30 mouse cellular contexts compared by ENCODE assay signal in the genomic region with DNA sequence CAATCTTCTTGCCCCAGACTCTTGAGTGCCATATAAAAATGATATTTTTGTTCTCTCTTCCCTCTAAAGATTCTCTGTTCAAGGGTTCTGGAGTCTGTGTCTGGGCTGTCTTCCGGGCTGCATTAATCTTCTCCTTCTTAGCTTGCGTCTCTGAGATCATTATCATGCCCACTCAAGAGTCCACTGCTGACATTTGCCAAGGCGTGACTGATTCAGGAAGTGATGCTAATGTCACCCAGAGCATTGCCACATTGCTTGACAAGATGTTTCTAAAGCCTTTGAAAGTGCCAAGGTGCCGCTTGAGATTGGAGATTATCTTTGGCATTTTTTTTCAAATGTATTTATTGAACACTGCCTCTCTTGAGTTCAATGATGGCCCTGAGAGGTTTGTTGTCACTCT. TPM values are rescaled to one million over a fixed set of nuclear protein-coding genes. Genes with fewer than 3 reads are reported as not detected.
DNase-seq lines count a peak whose midpoint lies in the region; ATAC-seq and TF ChIP-seq lines count a peak whose summit lies in the region.
"Had no signal": no experiment of that assay in that cellular context is flagged by ENCODE, and none has a peak within 500 bp of the region (broad histone marks: within the 10 kb centered on the region; RNA-seq: fewer than 3 reads in every experiment).

No protein-coding gene starts in this region.

- no peak overlapping the region for H3K27ac ChIP-seq in testis, adult 2 months (ENCODE audit: control insufficient read depth, insufficient read depth, low read depth, low read length)
- H3K27ac ChIP-seq: embryonic facial prominence, embryonic 12.5 days; embryonic facial prominence, embryonic 15.5 days; gastrocnemius, adult 2 months; heart, embryonic 15.5 days; hindbrain, embryonic 10.5 days; hindbrain, embryonic 14.5 days; hindbrain, postnatal 0 days; intestine, embryonic 15.5 days had no signal

- no peaks in the 10 kb centered on the region for H3K27me3 ChIP-seq in testis, adult 2 months (ENCODE audit: control insufficient read depth, insufficient read depth, low read length)
- H3K27me3 ChIP-seq: embryonic facial prominence, embryonic 12.5 days; embryonic facial prominence, embryonic 15.5 days; heart, embryonic 12.5 days; heart, embryonic 15.5 days; intestine, embryonic 15.5 days had no signal

- H3K4me3 ChIP-seq in testis, adult 2 months (ENCODE audit: control insufficient read depth, low read depth, low read length): peak overlapping the region; percentile 16; the same call in 1 of the 2 replicates
- H3K4me3 ChIP-seq: embryonic facial prominence, embryonic 12.5 days; embryonic facial prominence, embryonic 15.5 days; gastrocnemius, adult 2 months; heart, embryonic 12.5 days; heart, embryonic 15.5 days; hindbrain, embryonic 10.5 days; intestine, embryonic 15.5 days had no signal

- no peak for DNase-seq in testis, postnatal 14 days (ENCODE audit: low spot score)
- no peak for DNase-seq in right cerebral cortex, postnatal 4 days
- DNase-seq in cerebellum, postnatal 14 days: no peak
- no peak for DNase-seq in cerebellum, adult 11 months
- no peak for DNase-seq in cerebellum, postnatal 25 days
- DNase-seq: adrenal gland, postnatal 10 days; adrenal gland, postnatal 36 days; B cell, adult 2 months; cerebellum, adult 2 months; cerebellum, adult 9-11 months; forebrain, postnatal 0 days; gastrocnemius, adult 2 months; gastrocnemius, postnatal 14 days; heart, adult 18-20 months; heart, postnatal 10 days; heart, postnatal 36 days had no signal

- TF ChIP-seq CTCF in testis, adult 2 months (IDR thresholded peaks at IDR 0.05; ENCODE audit: control insufficient read depth, insufficient read depth, insufficient replicate concordance, low read depth, low read length): no peak

- peak; percentile 98 for ATAC-seq in granulocyte monocyte progenitor cell, adult 5-6 weeks (replicated peaks; ENCODE audit: poor library complexity, severe bottlenecking)
- ATAC-seq in megakaryocyte, adult 5-6 weeks (ENCODE audit: poor library complexity, severe bottlenecking): peak; percentile 80
- ATAC-seq: activated CD4-positive, CD25-positive, alpha-beta regulatory T cell, adult 4 months; forebrain, embryonic 14.5 days; forebrain, postnatal 0 days; hindbrain, postnatal 0 days; intestine, embryonic 15.5 days had no signal

- H3K36me3 ChIP-seq in testis, adult 2 months (ENCODE audit: control insufficient read depth, insufficient read depth, low read length): no peaks in the 10 kb centered on the region
- H3K36me3 ChIP-seq: embryonic facial prominence, embryonic 12.5 days; embryonic facial prominence, embryonic 15.5 days; heart, embryonic 12.5 days; heart, embryonic 15.5 days; hindbrain, embryonic 10.5 days; intestine, embryonic 15.5 days had no signal

- no peaks in the 10 kb centered on the region for H3K4me1 ChIP-seq in testis, adult 2 months (ENCODE audit: control insufficient read depth, insufficient read depth, low read length)
- H3K4me1 ChIP-seq: embryonic facial prominence, embryonic 12.5 days; embryonic facial prominence, embryonic 15.5 days; heart, embryonic 15.5 days; hindbrain, embryonic 10.5 days; intestine, embryonic 15.5 days had no signal

- no peak for TF ChIP-seq POLR2A in testis, adult 2 months (IDR thresholded peaks at IDR 0.05; ENCODE audit: control insufficient read depth, low read depth, low read length)

RNA-seq across cellular contexts. Expression of a gene that starts 29.8 kb away (rescaled TPM):
- polyA plus RNA-seq in testis, adult 2 months (2012; rRNA removed): 0.06 and 0.12 TPM in 2 replicates
- total RNA-seq in granulocyte monocyte progenitor cell, adult 5-6 weeks (2014; fragmentation: Nextera tagmentation): 0.34 and 4.6 TPM in 2 replicates
- total RNA-seq in granulocyte monocyte progenitor cell, adult 5-6 weeks (2017): 0.47 and 1.3 TPM in 2 replicates
- not detected in 2 replicates for total RNA-seq in megakaryocyte, adult 5-6 weeks (2015)
- 0.33 TPM in 1 of 2 replicates, not detected in the other for total RNA-seq in megakaryocyte, adult 5-6 weeks (2017)
- total RNA-seq: adrenal gland, adult 18-20 months; gastrocnemius, adult 2 months; heart, adult 18-20 months; heart, postnatal 10 days; heart, postnatal 36 days had no signal
